Mouse (Mus musculus) kidney, embryonic 15.5 days (tissue): ENCODE data around the gene Anapc4. TPM values are rescaled to one million over a fixed set of nuclear protein-coding genes. Genes with fewer than 3 reads are reported as not detected.

Source experiments
- ATAC-seq: fragments of 200-750 bp; cut with Nextera tagmentation; replicated peaks from 2 replicates; pipeline ENCODE4 v1.8.0; 2017; ENCODE audit warnings: moderate TSS enrichment; ENCODE audit not compliant: low FRiP score
- H3K27ac ChIP-seq: fragments of 300-500 bp; sonication (generic); 2 replicates; pipeline ENCODE4 v1.5.1; 2015; ENCODE audit warnings: mild to moderate bottlenecking, inconsistent platforms
- H3K27me3 ChIP-seq: fragments of 300-500 bp; sonication (generic); 2 replicates; pipeline ENCODE4 v1.6.1; 2015; ENCODE audit warnings: inconsistent platforms
- H3K36me3 ChIP-seq: fragments of 300-500 bp; sonication (generic); 2 replicates; pipeline ENCODE4 v1.6.1; 2015; ENCODE audit warnings: inconsistent platforms
- H3K4me1 ChIP-seq: fragments of 300-500 bp; sonication (generic); 2 replicates; pipeline ENCODE4 v1.6.1; 2015; ENCODE audit warnings: inconsistent platforms
- H3K4me2 ChIP-seq: fragments of 300-500 bp; sonication (generic); 2 replicates; pipeline ENCODE4 v1.6.1; 2015; ENCODE audit warnings: moderate library complexity, mild to moderate bottlenecking, inconsistent platforms
- H3K4me3 ChIP-seq: fragments of 300-500 bp; sonication (generic); replicated peaks from 2 replicates; pipeline ENCODE4 v1.5.1; 2015; ENCODE audit warnings: mild to moderate bottlenecking, inconsistent platforms
- H3K9ac ChIP-seq: fragments of 300-500 bp; sonication (generic); 2 replicates; pipeline ENCODE4 v1.6.1; 2015; ENCODE audit warnings: mild to moderate bottlenecking, inconsistent platforms
- H3K9me3 ChIP-seq: fragments of 300-500 bp; sonication (generic); replicated peaks from 2 replicates; pipeline ENCODE4 v1.6.1; 2016; ENCODE audit warnings: inconsistent platforms
- WGBS: fragments of 180-500 bp; shearing (Covaris S2); methylation state at CpG from one replicate; pipeline ENCODE4 v1.1.7; 2015; ENCODE audit warnings: mixed read lengths; 5-methylcytosine and 5-hydroxymethylcytosine counted together
- polyA plus RNA-seq: library from polyadenylated mRNA; unstranded; fragments of >200 nt; fragmentation: Nextera tagmentation; extraction: Ambion mirVana; gene quantifications from 2 replicates; pipeline ENCODE4 v1.2.1, GENCODE M21; 2015

Anapc4 gene
- polyA plus RNA-seq, 1 experiment from 2014 or later: 103 TPM

DNA sequence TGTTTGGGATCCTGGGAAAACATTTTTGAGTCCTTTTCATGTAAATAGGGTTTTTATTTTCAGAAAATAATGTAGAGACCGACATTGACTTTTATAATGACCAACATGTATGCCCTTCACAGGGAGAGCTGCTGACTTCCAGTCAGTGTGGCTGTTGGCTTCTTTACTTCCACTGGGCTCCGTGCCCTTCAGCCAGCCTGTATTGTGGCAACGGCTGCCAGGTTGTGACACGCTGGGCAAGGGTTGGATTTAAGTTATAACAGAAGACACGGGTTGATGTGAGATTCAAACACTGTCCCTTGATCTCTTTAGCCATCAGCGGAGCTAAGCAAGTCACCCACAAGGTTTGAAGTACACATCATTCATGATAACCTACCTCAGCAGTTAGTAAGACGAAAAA, 15.1 kb upstream of the Anapc4 start:
- no peak overlapping the region for H3K9ac ChIP-seq
- no peak overlapping the region for H3K27ac ChIP-seq
- no peaks in the 10 kb centered on the region for H3K4me1 ChIP-seq
- no peak overlapping the region for H3K4me3 ChIP-seq
- ATAC-seq: no peak
- peaks cover 55% of the 10 kb centered on the region for H3K36me3 ChIP-seq
- H3K9me3 ChIP-seq: no peaks in the 10 kb centered on the region
- no peak overlapping the region for H3K4me2 ChIP-seq
- 92% methylated on average over 7 of the region's 7 CpGs for WGBS
- no peaks in the 10 kb centered on the region for H3K27me3 ChIP-seq

DNA sequence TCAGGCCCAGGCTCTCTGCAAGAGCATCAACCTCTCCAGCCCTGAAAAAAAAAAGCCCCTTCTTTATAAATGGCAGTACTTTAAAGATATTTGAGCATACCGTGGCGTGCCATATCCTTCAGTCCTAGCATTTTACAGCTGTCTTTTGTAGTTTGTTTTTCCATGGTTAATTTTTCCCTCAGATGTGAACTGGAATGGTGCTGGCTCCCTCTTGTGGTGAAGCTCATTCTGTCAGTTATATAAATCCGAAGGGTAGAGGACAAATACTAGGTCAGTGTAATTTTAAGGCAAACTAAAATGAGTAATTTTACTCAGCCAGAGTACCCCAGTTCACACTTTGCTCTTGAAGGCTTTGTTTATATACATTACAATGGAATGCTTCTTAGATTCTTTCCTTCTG, 12.1 kb upstream of the Anapc4 start:
- no peak for ATAC-seq
- Histone ChIP-seq H3K27ac (no peak overlapping the region), H3K9me3 (no peaks in the 10 kb centered on the region), H3K9ac (no peak overlapping the region), H3K4me3 (no peak overlapping the region), H3K36me3 (peaks cover 52% of the 10 kb centered on the region), H3K4me2 (no peak overlapping the region), H3K27me3 (no peaks in the 10 kb centered on the region), H3K4me1 (no peaks in the 10 kb centered on the region)
- WGBS: 28% methylated on average over 3 of the region's 3 CpGs

GRCm38 (mm10) chr5:52827923-52828322, 5.9 kb upstream of the Anapc4 start:
- WGBS: 30% methylated on average over 4 of the region's 4 CpGs
- Histone ChIP-seq H3K4me2 (no peak overlapping the region), H3K27ac (no peak overlapping the region), H3K9ac (no peak overlapping the region), H3K4me3 (no peak overlapping the region), H3K36me3 (peaks cover 21% of the 10 kb centered on the region), H3K4me1 (peaks cover 3% of the 10 kb centered on the region; the same call in 1 of the 2 replicates), H3K9me3 (no peaks in the 10 kb centered on the region), H3K27me3 (no peaks in the 10 kb centered on the region)
- ATAC-seq: 0 out of 2 replicates have a peak, but pooled peaks have one; percentile 43

DNA sequence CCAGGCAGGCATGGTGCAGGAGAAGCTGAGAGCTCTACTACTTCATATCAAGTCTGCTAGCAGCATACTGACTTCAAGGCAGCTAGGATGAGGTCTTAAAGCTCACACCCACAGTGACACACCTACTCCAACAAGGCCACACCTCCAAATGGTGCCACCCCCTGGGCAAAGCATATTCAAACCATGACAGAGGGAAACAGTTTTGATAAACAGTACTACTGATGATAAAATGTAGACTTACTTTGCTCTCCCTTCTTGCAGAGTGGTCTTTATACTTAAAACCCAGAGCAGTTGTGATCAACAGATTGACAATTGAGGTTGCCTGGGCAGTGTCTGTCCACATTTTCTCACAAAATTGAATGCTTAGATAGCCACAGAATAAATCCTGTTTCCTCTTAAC, 807 bp upstream of the Anapc4 start:
- ATAC-seq: no peak
- Histone ChIP-seq H3K4me1 (peaks cover 19% of the 10 kb centered on the region), H3K9me3 (no peaks in the 10 kb centered on the region), H3K27me3 (no peaks in the 10 kb centered on the region), H3K4me3 (peak overlapping the region; percentile 80), H3K9ac (no peak overlapping the region; the same call in 1 of the 2 replicates), H3K27ac (peak overlapping the region; percentile 94), H3K36me3 (peaks cover 20% of the 10 kb centered on the region), H3K4me2 (peak overlapping the region; percentile 74)

DNA sequence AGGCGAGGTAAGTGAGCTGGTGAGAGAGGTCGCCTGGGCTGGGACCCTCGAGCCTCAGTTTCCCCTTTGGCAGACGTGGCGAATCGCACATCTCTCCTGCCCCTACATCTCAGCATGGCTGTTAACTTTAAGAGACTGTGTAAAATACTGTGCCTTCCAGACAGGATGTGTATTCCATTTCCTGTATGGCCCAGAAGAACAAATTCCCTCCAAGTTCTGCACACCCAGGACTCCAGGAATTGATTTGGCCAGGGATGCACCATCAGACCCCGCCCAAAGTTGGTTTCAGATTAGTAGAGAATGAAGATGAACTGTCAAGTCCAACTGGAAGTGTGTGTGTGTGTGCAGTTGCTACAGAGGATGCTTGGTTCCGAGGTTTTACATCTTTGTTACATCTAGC, 574 bp downstream of the Anapc4 start:
- Histone ChIP-seq H3K9ac (peak overlapping the region; percentile 95), H3K4me1 (peaks cover 19% of the 10 kb centered on the region), H3K9me3 (no peaks in the 10 kb centered on the region), H3K4me2 (peak overlapping the region; percentile 74), H3K27me3 (no peaks in the 10 kb centered on the region), H3K27ac (peak overlapping the region; percentile 94), H3K4me3 (peak overlapping the region; percentile 80), H3K36me3 (peaks cover 33% of the 10 kb centered on the region)
- 9% methylated on average over 8 of the region's 8 CpGs for WGBS
- no peak for ATAC-seq

DNA sequence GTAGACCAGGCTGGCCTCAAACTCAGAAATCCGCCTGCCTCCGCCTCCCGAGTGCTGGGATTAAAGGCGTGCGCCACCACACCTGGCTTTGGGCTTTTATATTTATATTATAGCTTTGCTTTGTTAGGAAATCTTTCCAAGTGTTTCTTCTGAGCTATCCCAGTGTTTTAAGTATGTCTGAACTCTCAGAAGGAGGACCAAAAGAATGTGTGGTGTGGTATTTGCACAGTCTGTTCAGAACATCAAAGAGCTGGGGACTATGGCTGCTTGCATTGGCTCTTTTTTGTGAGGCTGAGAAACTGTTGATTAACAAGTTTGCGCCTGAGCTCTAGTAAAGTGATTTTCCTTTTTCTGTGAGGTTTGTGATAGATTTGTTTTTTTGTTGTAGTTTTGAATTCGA, 10.5 kb downstream of the Anapc4 start:
- Histone ChIP-seq H3K9me3 (no peaks in the 10 kb centered on the region), H3K27me3 (no peaks in the 10 kb centered on the region), H3K4me2 (no peak overlapping the region), H3K36me3 (peaks cover 85% of the 10 kb centered on the region), H3K27ac (no peak overlapping the region), H3K4me3 (no peak overlapping the region), H3K4me1 (no peaks in the 10 kb centered on the region), H3K9ac (no peak overlapping the region)
- 96% methylated on average over 7 of the region's 7 CpGs for WGBS
- no peak for ATAC-seq

- no peaks in the 10 kb centered on the region for H3K27me3 ChIP-seq
- H3K36me3 ChIP-seq: peaks cover 81% of the 10 kb centered on the region
- no peaks in the 10 kb centered on the region for H3K9me3 ChIP-seq
- no peak overlapping the region for H3K4me3 ChIP-seq
- no peak overlapping the region for H3K9ac ChIP-seq
- ATAC-seq: no peak
- no peak overlapping the region for H3K27ac ChIP-seq
- no peak overlapping the region for H3K4me2 ChIP-seq
- 92% methylated on average over 5 of the region's 5 CpGs for WGBS
- no peaks in the 10 kb centered on the region for H3K4me1 ChIP-seq
Measured at GRCm38 (mm10) chr5:52855727-52856126, 21.9 kb downstream of the Anapc4 start.

GRCm38 (mm10) chr5:52864446-52864845, 30.6 kb downstream of the Anapc4 start:
- H3K36me3 ChIP-seq: peaks cover 92% of the 10 kb centered on the region

DNA sequence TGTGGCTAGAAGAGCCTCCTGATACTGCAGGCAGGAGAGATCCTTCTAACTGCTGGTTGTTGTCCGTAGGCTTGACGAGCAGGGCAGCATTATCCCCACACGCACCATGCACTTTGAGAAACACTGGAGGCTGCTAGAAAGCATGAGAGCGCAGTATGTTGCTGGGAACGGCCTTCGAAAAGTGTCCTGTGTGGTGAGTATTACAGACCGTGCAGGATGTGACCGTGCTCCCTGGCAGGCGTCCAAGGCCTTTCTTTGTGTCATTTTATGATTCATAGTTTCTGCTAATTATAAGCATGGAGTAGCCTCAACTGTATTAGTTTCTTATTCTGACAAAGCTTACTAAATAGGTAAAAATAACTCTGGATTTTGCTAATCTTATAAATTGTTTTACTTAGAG, 32.0 kb downstream of the Anapc4 start:
- no peaks in the 10 kb centered on the region for H3K9me3 ChIP-seq
- peaks cover 78% of the 10 kb centered on the region for H3K36me3 ChIP-seq
- no peak overlapping the region for H3K9ac ChIP-seq
- no peak; the same call in 1 of the 2 replicates for ATAC-seq
- no peak overlapping the region for H3K4me2 ChIP-seq
- peaks cover 10% of the 10 kb centered on the region; the same call in 1 of the 2 replicates for H3K4me1 ChIP-seq
- no peak overlapping the region for H3K4me3 ChIP-seq
- peak overlapping the region; percentile 59 for H3K27ac ChIP-seq
- WGBS: 50% methylated on average over 9 of the region's 9 CpGs
- no peaks in the 10 kb centered on the region for H3K27me3 ChIP-seq

More at GRCm38 (mm10) chr5:52864446-52864845, 30.6 kb downstream of the Anapc4 start:
- ATAC-seq: no peak
- Histone ChIP-seq H3K9ac (no peak overlapping the region), H3K27ac (no peak overlapping the region), H3K27me3 (no peaks in the 10 kb centered on the region), H3K4me2 (no peak overlapping the region), H3K4me1 (peaks cover 10% of the 10 kb centered on the region; the same call in 1 of the 2 replicates), H3K9me3 (no peaks in the 10 kb centered on the region), H3K4me3 (no peak overlapping the region)
- WGBS: 81% methylated on average over 8 of the region's 8 CpGs

DNA sequence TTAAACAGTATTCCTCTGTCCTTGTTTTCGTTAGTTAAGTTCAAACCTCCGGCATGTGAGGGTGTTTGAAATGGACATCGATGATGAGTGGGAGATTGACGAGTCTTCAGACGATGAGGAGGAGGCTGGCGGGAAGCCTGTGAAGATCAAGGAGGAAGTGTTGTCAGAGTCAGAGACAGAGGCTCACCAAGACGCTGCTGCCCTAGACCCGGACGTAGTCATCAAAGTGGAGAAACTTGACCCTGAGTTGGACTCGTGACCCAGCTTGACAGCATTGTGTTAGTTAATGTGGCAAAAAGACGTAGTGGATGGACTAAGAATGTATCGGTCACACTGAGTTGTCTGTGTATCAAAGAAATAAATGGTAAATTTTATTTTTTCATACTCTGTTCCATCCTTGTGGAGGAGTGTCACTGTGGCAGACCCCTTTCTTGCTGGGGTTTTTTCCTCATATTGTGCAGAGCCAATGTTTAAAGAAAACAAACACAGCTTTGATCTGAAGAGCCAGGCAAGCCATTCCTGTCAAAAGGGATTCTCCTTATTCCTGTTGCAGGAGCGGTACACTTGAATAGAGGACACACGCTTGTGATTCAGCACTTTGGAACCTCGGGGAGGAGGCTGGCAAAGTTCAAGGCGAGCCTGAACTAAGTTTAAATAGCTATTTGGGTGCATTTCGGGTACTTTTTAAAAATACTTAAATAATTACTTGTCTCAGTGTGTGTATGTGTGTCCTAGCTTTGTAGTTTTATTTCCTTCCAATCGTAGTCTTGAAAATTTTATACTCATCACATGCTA, 32.7 kb downstream of the Anapc4 start:
- Histone ChIP-seq H3K9ac (no peak overlapping the region), H3K4me1 (peaks cover 10% of the 10 kb centered on the region; the same call in 1 of the 2 replicates), H3K36me3 (peaks cover 71% of the 10 kb centered on the region), H3K27ac (0 out of 2 replicates have a peak overlapping the region, but pooled peaks have one; percentile 10), H3K27me3 (no peaks in the 10 kb centered on the region), H3K4me3 (no peak overlapping the region), H3K4me2 (no peak overlapping the region), H3K9me3 (no peaks in the 10 kb centered on the region)
- WGBS: 61% methylated on average over 18 of the region's 18 CpGs
- ATAC-seq: no peak

GRCm38 (mm10) chr5:52868918-52869703, 35.3 kb downstream of the Anapc4 start:
- H3K4me1 ChIP-seq: peaks cover 10% of the 10 kb centered on the region; the same call in 1 of the 2 replicates
- H3K9me3 ChIP-seq: no peaks in the 10 kb centered on the region
- no peak overlapping the region for H3K4me2 ChIP-seq
- H3K27ac ChIP-seq: no peak overlapping the region
- peaks cover 46% of the 10 kb centered on the region for H3K36me3 ChIP-seq
- H3K9ac ChIP-seq: no peak overlapping the region
- no peak overlapping the region for H3K4me3 ChIP-seq
- no peak for ATAC-seq
- H3K27me3 ChIP-seq: no peaks in the 10 kb centered on the region
- 44% methylated on average over 12 of the region's 12 CpGs for WGBS

DNA sequence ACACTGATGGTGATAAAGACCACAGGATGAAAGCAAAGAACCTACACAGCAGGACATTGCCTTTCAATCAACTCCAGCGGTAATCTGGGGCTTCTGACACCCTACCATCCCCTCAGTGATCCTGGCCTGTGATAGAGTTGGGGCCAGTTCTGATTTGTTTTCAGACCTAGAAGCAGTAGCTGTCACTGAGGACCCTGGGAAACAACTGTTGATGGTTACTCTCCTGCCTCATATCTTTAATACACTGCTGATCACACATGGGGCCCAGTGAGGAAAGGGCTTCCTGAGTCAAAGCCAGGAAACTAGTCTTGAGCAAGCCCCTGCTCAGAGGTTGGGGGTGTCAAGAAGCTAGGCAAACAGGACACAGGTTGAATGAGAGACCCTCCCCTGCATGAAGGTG, 37.6 kb downstream of the Anapc4 start:
- peaks cover 24% of the 10 kb centered on the region for H3K36me3 ChIP-seq
- ATAC-seq: no peak
- no peak overlapping the region for H3K4me3 ChIP-seq
- H3K27ac ChIP-seq: no peak overlapping the region
- no peaks in the 10 kb centered on the region for H3K9me3 ChIP-seq
- H3K4me2 ChIP-seq: no peak overlapping the region
- 0 out of 2 replicates have a peak, but pooled peaks cover 3% of the 10 kb centered on the region for H3K4me1 ChIP-seq
- 33% methylated on average over 1 of the region's 1 CpGs for WGBS
- H3K9ac ChIP-seq: no peak overlapping the region
- H3K27me3 ChIP-seq: no peaks in the 10 kb centered on the region
